Mouse (Mus musculus): ENCODE results near the gene Vamp1.

Gene Vamp1

DNA sequence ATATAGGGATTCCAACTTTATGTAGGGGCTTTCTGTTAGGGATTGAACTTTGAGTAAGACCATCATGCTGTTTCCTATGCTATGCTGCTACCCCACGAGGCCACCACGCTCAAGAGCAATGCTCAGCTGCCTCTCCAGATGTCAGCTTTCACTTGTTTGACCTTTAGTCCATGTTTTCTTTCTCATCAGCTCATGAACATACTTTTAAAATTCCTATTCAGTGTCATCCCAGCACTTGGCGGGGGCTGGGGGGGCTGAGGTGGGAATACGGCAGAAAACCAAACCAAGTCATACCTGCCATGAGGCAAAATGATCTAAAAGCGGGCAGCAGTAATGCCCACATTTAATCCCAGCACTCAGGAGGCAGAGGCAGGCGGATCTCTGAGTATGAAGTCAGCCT lies 2.2 kb upstream of the Vamp1 start:
- DNase-seq (ENCODE audit: low read depth, low spot score): no peak

DNA sequence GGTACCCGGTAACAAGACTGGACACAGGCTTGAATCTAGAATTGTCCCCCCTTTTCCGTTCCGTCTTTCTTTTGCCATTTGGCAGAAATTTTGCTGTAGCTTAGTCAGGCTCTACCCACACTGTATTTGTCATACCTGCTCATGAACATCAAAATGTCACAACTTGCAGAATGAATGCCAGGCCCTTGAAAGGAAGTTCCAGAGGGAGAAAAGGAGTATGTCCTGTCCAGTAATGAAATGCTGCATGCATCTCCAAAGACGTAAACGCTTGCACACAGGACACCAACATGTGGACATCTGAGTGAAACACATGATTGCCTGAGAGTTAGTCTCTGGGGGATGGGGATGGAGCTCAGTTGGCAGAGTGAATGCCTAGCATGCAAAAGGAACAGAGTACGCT lies 1.6 kb upstream of the Vamp1 start:
- DNase-seq (ENCODE audit: low read depth, low spot score): no peak

- DNase-seq (ENCODE audit: low read depth, low spot score): no peak
Measured at GRCm38 (mm10) chr6:125216898-125217297, 1.5 kb downstream of the Vamp1 start.

DNA sequence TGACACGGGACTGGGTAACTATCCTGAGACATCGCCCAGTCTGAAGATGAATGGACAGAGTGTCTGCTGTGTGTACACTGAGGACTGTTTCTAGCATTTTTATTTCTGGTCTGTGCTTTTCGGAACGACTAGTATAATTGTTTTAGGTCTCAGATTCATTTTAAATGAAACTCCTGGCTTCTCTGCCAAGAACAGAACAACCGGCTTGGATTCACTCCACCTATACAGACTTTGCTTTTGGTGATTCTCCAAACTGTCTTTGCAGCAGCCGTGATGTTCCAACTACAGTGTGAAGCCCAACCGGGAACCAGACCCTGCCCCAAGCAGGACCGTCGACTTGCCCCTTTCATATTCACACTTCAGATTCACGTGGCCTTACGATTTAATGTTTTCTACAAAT lies 2.5 kb downstream of the Vamp1 start:
- no peak for DNase-seq (ENCODE audit: low read depth, low spot score)

- DNase-seq (ENCODE audit: low read depth, low spot score): peak; percentile 82
Measured at GRCm38 (mm10) chr6:125218963-125219362, 3.6 kb downstream of the Vamp1 start.

GRCm38 (mm10) chr6:125221115-125221745 lies 5.9 kb downstream of the Vamp1 start:
- DNase-seq (ENCODE audit: low read depth, low spot score): no peak

GRCm38 (mm10) chr6:125222146-125222545 lies 6.8 kb downstream of the Vamp1 start:
- DNase-seq (ENCODE audit: low read depth, low spot score): no peak

DNA sequence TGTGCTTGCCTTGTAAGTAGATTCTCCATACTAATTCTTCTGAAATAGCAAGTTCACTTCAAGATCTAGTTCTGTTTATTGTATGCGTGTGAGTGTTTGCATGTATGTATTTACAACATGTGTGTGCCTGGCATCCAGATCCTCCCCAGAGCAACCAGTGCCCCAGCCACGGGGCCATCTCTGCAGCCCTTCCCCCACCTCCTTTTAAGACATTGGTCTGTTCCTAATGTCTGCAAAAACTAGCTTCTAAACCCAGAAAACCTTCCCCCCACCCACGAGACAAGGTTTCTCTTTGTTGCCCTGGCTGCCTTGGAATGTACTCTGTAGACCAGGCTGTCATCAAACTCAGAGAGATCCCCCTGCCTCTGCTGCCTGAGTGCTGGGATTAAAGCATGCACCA lies 7.2 kb downstream of the Vamp1 start:
- DNase-seq (ENCODE audit: low read depth, low spot score): no peak

- peak; percentile 40 for DNase-seq (ENCODE audit: low read depth, low spot score)
Measured at GRCm38 (mm10) chr6:125225518-125226115, 10.3 kb downstream of the Vamp1 start.

- DNase-seq (ENCODE audit: low read depth, low spot score): no peak
Measured at GRCm38 (mm10) chr6:125230571-125230970, 15.2 kb downstream of the Vamp1 start.

DNA sequence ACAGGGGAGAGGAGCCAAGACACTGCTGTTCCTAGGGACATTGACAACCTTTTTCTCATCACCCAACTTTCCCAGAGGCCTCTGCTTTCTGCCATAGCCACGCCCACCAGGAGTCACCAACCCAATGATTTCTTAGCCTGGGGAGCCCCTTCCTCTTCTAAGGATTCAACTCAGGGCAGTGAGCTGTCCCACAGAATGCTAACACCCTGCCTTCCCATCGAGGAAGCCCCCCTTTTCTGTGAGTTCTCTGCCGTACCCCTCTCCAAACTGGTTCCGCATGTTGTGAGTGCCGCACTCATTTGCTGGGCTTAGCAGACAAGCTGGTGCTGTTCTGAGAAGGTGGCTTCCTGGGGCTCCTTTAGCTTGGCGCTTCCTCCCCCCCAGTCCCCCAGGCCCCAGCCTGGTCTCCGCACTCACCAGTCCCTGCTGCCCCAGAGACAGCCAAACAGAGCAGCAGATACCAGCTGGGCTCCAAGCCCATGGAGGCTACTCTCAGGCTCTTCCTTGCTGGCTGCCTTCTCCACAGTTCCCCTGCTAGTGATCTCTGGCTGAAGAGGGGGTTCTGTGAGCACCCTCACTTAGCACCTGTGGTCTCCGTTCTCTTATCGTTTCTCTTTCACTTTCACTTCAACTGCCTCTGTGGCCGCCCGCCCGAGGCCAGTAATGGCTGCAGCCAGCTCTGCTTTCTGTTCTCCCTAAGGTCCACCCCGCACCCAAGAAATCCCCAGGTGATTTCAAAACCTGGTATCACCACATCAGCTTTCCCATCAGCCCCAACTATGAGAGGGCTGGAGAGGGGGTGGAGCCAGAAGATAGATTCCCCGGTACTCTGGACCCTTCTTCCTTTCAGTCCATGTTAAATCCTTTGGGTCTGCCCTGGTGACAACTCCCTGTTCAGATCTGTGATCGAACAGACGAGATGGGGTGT lies 16.0 kb downstream of the Vamp1 start, which contains the start of gene Tapbpl:
Tapbpl (minus strand) TSS at position 744 of the 928 bp plus-strand sequence.
- peak; percentile 49 for DNase-seq (ENCODE audit: low read depth, low spot score)

DNA sequence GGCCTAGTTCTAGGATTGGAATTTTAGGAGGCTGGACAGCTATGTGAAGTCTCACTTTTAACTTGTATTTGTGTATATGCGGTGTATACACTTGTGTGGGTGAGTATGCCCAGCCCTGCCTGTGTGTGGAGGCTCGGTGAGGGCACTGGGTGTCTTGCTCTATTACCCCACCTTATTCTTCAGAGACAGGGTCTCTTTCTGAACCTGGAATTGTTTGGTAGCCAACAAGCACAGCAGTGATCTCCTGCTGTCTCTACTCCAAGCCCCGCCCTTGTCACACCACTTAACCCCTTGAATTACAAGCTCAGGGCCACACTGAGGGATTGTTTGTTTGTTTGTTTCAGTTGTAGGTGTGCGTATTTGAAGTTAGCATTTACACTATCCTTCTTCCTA lies 16.7 kb downstream of the Vamp1 start:
- no peak for DNase-seq (ENCODE audit: low read depth, low spot score)

- no peak for DNase-seq (ENCODE audit: low read depth, low spot score)
Measured at GRCm38 (mm10) chr6:125232516-125232915, 17.2 kb downstream of the Vamp1 start.

- no peak for DNase-seq (ENCODE audit: low read depth, low spot score)
Measured at GRCm38 (mm10) chr6:125233816-125234519, 18.6 kb downstream of the Vamp1 start.

DNA sequence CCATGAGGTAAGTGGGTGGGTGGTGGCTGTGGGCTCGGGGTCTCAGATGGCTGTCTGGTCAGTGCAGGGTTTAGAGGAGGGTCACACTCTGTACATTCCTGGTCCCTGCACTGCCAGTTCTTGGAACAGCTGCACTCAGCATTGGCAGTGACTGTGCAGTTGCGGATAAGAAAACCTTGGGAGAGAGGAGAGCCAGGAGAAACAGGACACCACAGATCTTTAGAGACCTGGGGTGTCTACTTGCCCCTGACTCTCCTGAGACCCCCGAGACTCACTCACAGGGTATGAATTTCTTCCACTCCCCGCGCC lies 19.1 kb downstream of the Vamp1 start:
- DNase-seq (ENCODE audit: low read depth, low spot score): no peak

DNA sequence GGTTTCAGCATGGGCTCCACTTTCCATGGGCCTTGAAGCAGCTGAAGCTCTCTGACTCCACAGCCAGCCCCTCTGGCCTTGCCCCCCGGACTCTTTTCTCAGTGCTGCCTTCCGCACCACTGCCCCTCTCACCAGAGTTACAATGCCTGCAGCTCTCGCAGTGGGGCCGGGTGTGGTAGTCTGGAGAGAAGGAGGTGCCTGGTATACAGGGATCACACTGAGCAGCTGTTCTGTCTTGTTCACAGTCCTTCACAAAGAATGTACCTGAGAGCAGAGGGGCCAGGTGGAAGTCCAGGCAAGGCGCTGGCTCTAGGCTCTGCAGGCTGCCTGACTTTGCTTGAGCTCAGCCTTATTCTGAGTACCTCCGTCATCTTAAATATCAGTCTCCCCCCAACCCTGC lies 21.0 kb downstream of the Vamp1 start:
- DNase-seq (ENCODE audit: low read depth, low spot score): no peak

- DNase-seq (ENCODE audit: low read depth, low spot score): no peak
Measured at GRCm38 (mm10) chr6:125236782-125237181, 21.4 kb downstream of the Vamp1 start, which contains the start of gene Cd27. TSS of gene Cd27 (minus strand) at chr6:125237010.

DNA sequence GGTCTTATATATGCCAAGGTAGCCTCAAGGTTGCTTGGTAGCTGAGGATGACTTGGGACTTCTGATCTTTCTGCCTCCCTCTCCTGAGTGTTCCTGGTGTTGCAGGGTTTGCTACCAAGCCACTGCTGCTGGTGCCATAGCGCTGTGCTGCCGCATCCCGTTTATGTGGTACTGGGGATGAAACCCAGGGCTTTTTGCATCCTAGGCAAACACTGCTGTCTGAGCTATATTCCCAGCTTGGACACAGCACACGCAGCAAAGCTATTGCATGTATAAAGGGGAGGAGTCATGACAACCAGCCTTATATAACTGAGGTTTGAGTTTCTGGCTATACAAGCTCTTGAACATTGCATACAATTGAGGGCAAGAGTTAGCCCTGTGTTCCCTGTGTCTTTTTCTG lies 22.1 kb downstream of the Vamp1 start:
- no peak for DNase-seq (ENCODE audit: low read depth, low spot score)

DNA sequence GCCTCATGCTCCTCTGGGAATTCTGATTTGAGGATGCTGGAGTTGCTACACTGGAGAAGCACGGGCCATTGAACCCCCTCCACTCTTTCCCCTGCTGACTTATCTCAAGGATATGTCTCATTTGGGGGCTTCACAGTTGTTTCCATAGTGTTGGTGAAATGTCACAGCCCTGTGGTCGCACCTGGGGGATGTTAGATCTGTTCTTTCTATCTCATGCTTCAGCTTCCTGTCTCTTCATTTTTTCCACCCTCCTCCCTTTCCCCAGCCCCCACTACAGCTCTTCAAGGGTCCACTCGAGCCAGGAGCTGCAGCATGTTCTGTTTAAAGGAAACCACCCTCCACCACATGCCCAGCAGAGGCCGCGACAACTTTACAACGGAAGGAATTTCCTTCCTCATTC lies 23.0 kb downstream of the Vamp1 start:
- DNase-seq (ENCODE audit: low read depth, low spot score): no peak

GRCm38 (mm10) chr6:125239547-125239946 lies 24.2 kb downstream of the Vamp1 start:
- no peak for DNase-seq (ENCODE audit: low read depth, low spot score)

DNA sequence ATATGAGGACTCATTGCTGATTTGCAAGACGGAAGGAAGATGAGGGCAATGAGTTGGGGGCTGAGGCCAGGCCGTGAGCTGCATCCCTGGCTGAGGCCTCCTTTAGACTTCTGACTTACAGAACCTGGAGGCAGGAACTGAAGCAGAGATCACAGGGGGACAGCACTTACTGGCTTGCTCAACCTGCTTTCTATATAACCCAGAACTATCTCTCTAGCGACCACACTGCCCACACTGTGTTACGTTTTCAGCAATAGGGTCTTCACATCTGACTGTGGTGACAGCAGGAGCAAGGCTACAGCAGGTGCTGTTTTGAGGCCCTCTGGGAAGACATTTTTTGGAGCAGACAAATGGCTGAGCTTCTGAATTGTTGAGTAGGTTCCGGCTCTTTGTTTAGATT lies 25.3 kb downstream of the Vamp1 start:
- DNase-seq (ENCODE audit: low read depth, low spot score): no peak

GRCm38 (mm10) chr6:125241566-125241965 lies 26.2 kb downstream of the Vamp1 start:
- DNase-seq (ENCODE audit: low read depth, low spot score): no peak
